Mouse (Mus musculus): ENCODE measurements around the gene Txnrd1.
A peak's percentile ranks its signal among the peaks of the same experiment; 100 is the strongest.

The Txnrd1 gene

GRCm38 (mm10) chr10:82918675-82919074 is 84.9 kb downstream of the Txnrd1 start:
- no peak for DNase-seq (ENCODE audit: low spot score in 2 of 2)

GRCm38 (mm10) chr10:82919404-82919980 is 85.7 kb downstream of the Txnrd1 start:
- DNase-seq (ENCODE audit: low spot score in 2 of 2), result peak in 1 of 2 experiments; percentile 34

- DNase-seq (ENCODE audit: low spot score in 2 of 2), result no peak
Observed at GRCm38 (mm10) chr10:82923547-82923946, 89.8 kb downstream of the Txnrd1 start.

- DNase-seq (ENCODE audit: low spot score in 2 of 2), result no peak
Observed at GRCm38 (mm10) chr10:82924750-82925149, 91.0 kb downstream of the Txnrd1 start.

- no peak for DNase-seq (ENCODE audit: low spot score in 2 of 2)
Observed at GRCm38 (mm10) chr10:82925624-82926023, 91.9 kb downstream of the Txnrd1 start.

GRCm38 (mm10) chr10:82935018-82935633 is 101.4 kb downstream of the Txnrd1 start:
- DNase-seq (ENCODE audit: low spot score in 2 of 2), result no peak

GRCm38 (mm10) chr10:82935774-82936173 is 102.0 kb downstream of the Txnrd1 start:
- no peak for DNase-seq (ENCODE audit: low spot score in 2 of 2)
